Mouse (Mus musculus) megakaryocyte progenitor cell, adult 5-6 weeks (primary cell): ENCODE measurements around the gene Tnpo1. TPM values are rescaled to one million over a fixed set of nuclear protein-coding genes. Genes with fewer than 3 reads are reported as not detected.

Experiments
- ATAC-seq: replicated peaks from 2 replicates; pipeline ENCODE4 v1.8.0; 2016; ENCODE audit warnings: mild to moderate bottlenecking, moderate TSS enrichment, inconsistent platforms; ENCODE audit not compliant: poor library complexity
- total RNA-seq, 2 experiments: library from RNA; stranded (forward) in 1 of 2; stranded (reverse) in 1 of 2; fragments of 157-497, 149-512 nt in 1 of 2; fragments of 200-1000 nt in 1 of 2; gene quantifications; 2 replicates each; pipeline versions ENCODE4 v1.2.3 to v1.2.4; 2015 to 2017

Gene Tnpo1
- total RNA-seq, 2 experiments from 2014 or later = 108 to 119 TPM

DNA sequence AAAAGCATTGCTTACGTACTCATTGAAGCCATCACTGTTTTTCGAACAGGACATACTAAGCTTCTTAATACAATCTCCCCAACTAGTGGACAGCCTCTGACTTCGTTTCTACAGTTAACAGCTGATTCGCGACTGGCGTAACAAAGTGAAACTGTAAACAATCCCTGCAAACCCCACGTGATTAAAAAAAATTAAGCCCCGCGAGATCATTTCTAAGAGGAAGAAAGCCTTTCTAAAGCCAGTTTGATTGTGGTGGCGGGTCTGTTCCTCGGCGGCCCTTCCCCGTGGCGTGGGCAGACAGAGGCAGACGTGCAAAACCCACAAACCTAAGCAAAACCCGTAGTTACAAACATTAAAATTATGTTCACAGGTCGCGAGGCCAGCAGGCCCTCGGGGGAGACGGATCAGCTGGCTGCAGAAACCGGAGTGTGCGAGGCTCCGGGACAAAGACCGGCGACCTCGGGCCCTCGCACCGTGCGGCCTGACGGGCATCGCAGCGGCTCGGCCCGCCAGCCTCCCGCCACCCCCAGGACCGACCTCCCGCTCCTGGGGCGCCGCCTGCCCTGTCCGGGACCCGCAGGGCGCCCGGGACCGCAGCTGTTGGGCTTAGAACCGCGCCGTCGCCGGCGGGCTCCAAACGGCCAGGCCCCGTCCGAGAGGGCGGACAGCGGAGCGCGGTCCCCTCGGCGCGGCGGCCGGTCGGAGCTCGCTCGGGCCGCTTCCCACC lies 535 bp downstream of the Tnpo1 start:
- ATAC-seq = peak; percentile 66

DNA sequence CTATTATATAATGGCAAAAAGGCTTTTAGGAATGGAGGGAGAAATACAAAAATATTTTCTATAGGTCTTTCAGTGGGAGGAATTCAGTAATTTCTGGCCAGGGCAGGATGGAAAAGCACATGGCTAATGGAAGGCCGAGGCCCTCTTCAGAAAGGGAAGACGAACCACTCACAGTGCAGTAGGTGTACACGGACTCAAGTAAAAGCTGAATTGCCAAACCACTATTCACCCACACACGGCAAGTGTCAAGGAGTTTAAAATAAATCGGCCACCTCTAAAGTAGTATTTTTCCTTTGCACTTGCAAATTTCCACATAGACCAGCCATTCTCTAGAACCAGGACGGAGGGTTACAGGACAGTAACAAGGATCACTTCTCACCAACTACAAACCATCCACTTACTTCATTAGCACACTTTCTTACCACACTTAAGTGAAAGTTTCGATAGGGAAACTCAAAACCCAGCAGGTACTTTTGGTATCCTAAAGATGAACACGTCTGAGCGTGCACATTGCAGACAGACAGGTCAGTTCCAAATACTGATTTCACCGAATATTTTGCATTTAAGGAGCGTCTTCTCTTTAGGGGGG lies 1.2 kb downstream of the Tnpo1 start:
- ATAC-seq = peak; percentile 4; the same call in 1 of the 2 replicates

DNA sequence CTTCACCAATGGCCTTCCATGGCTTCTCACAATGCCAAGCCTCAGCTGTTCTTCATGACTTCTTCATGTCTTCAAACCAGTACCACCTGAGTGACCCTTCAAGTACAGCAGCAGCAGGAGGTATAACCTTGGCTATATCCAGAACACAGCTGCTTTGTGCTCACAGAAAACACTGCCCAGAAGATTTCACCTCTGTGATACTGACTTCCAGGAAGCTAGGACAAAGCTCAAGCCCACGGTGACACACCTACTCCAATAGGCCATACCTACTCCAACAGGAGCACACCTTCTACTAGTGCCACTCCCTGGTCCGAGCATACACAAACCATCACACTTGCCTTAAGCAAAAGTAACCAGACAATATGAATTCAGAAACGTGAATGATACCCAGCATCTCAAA lies 3.4 kb downstream of the Tnpo1 start:
- ATAC-seq = no peak

DNA sequence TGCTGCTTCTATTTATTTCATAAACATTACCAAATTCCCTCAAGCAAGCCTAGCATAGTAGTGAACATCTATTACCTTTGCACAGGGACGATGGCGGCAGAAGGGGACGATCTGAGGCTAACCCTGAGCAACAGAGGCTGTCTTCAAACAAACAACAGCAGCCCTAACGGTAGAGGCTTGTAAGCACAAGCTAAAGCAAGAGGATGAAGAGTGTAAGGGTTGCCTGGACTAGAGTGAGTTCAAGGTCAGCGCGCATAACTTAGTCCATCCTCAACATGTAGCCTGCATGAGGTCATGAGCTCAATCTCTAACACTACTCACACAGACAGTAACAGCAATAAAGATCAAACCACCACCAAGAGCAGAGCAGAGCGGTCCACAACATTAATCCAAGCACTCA lies 4.9 kb downstream of the Tnpo1 start:
- ATAC-seq = no peak

DNA sequence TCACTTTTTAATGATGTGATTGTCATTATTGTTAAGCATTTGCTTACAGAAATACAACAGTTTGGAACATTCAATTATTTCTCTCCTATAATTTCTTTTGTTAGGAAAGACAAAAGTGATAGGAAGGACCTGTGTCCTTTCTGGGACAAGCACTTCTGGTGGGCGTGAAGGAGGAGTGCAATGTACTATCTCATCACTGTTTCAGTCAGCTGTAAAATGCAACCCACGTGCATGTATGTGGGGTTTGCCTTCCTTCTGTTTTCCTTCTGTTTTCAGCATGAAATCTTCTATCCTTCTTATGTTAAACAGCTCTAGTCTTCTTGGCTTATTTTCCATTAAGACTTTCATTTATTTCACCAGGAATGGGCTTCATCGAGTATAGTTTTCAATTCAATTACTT lies 5.9 kb downstream of the Tnpo1 start:
- ATAC-seq = no peak

DNA sequence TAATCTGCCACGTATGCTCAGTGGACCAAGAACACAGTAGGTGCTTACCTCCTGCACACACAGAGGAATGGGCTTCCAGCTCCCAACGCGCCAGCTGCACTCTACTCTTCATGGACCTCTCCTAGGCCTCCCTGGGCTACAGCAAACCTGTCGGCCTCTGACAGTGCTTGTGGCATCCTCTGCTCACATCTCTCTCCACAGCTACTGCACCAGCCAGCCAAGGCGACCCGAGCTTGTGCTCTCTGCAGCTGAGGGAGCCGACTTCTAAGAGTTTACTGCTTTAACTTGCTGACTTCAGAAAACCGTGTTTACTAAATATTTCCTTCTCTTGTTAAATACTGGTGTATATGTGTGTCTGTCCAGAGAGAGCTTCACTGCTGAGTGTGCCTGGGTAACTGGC lies 6.5 kb downstream of the Tnpo1 start:
- ATAC-seq = no peak

DNA sequence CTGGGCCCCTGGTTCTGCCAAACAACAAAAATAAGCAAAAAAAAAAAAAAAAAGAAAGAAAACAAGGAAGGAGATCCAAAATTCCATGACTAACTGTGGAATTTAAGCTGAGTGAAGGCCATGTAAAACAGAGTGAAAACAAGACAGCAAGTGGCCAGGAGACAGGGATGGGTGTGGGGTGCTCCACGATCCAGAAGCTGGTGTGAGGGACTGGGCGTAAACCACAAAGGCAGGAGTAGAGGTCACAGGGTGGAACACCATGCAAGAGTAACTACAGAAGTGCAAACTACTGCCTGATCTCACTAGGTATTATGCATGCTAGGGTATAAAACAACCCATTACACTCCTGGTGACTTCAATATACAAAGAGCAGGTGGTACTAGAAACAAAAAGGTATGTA lies 8.3 kb downstream of the Tnpo1 start:
- 0 out of 2 replicates have a peak, but pooled peaks have one; percentile 23 for ATAC-seq

DNA sequence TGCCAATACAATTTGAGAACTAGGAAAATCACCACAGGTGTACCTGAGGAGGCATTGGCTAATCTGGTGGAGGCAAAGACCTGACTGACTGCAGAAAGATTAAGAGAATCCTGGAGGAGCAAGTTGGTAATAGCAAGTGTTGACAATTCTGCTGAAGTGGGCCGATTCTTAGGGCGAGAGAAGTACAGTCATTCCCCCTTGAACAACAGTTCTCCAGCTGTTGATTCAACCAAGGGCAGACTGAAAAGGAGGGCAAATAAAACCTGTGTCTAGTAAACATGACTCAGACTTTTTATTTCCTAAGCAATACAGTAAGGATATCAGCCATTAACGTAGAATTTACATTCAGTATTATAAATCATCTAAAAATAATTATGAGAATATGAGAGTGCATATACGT lies 10.6 kb downstream of the Tnpo1 start:
- ATAC-seq = no peak

DNA sequence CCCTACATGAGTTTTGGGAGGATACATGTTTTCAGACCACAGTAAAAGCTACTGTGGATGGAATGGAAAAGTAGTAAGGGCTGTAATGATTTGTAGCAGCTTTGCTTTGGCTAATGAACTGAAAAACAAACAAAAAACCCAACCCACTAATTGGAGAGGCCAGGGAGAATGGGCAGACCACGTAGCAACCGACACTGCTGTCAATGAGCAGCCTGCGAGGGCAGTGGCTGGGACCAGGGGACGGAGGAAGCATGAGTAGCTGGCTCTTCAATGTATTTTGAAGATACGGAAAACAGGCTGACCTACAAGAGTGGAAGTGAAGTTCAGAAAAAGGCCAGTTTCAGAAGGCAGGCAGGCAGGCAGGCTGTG lies 11.4 kb downstream of the Tnpo1 start:
- no peak for ATAC-seq

DNA sequence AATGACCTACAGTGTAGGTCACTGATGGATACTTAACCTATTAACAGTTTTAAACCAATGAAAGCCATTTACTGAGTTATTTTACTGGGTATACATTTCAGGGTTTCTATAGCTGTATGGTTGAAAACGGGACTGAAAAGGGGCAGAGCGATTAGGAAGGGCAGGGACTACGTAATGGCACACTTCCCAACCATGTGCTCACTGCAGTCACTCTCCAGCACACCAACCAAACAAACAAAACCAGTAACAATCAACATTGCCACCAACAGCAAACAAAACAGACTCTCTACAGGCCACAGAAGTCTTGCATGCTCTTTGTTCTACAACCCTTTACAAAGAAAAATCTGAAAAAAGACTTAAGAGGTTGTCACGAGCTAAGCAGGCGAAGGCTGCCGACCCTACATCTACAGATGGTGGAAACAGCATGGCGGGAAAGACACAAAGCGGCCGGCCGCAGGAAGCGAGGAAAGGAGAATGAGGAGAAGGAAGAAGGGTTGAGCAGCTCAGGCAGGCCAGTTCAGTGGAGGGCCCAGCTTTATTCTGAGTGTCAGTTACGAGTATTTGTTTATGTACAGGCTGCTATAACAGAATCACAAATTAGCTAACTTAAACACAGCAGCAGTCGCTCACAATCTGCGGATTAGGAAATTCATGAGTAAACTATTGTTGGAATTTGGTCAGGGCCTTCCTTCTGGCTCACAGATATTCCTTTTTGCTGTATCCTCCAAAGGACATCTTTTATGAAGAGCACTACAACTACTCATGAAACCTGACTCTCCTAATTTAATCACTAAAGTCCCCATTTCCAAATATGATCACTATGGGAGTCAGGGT lies 12.0 kb downstream of the Tnpo1 start:
- ATAC-seq = no peak

DNA sequence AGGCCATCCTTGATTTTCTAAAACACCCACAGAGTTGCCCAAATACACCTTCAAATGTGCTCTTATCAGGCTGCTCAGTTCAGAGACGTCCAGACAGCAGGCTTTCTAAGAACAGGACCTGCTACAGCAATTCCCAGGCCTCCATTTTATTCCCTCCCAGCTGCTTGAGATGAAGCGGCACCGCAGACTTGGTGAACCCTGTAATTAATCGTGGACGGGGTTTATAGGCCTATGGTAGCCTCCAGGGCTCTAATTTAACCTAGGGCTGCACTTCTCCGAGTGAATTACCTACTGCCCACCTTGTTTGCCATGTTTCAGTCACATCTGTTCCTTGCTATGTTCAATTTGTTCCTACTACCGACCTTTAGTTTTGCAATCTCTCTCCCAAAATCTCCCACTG lies 13.0 kb downstream of the Tnpo1 start:
- no peak for ATAC-seq

DNA sequence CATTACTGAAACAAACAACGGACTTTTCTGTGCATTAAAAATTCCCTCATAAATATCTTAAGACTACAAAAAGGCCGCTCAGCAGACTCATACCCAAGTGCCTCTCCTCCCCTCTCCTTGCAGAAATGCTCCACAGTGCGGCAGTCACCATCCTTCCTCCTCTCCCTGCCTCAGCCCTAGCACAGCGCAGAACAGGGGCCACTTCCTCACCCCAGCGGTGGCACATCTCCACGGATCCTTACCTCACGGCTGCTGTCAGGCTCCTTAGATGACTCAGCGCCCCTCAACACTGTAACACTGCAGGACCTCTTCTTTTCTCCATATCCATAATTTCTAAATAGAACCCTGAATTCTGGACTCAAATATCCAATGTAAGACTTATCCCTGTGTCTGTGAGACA lies 13.6 kb downstream of the Tnpo1 start:
- ATAC-seq = peak; percentile 98

DNA sequence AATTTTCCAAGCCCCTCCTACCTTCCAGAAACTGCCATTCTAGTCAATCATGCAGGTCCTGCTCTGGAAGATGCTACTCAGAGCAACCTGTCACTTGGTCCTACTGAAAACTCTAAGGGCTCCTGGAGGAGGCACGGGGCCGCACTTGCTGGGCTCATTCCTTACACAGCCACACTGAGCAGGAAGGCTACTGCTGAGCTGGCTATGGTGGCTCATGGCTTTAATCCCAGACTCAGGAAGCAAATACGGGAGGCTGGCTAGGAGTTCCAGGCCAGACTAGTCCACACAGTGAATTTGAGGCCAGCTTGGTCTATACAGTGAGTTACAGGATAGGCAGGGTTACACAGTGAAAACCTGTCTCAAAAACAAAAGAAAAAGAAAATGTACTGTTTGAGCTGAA lies 15.4 kb downstream of the Tnpo1 start:
- ATAC-seq = no peak

DNA sequence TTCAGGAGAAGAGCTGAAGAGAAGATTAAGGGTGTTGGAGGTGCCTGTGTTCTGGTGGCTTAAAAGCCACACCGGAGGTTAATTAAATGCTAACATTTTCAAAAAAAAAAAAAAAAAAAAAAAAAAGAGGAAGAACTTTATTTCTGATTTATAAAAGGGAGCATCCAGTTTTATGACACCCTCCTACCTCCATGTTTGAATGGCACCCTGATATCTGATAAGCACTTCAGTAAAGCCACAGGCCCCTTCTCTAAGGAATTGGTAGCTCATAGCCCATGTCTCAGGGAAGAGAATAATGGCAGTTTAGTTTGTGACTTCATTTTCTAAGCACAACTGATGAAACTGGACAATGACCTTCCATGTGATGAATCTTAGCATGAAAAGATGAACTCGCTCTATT lies 21.6 kb downstream of the Tnpo1 start:
- no peak for ATAC-seq

DNA sequence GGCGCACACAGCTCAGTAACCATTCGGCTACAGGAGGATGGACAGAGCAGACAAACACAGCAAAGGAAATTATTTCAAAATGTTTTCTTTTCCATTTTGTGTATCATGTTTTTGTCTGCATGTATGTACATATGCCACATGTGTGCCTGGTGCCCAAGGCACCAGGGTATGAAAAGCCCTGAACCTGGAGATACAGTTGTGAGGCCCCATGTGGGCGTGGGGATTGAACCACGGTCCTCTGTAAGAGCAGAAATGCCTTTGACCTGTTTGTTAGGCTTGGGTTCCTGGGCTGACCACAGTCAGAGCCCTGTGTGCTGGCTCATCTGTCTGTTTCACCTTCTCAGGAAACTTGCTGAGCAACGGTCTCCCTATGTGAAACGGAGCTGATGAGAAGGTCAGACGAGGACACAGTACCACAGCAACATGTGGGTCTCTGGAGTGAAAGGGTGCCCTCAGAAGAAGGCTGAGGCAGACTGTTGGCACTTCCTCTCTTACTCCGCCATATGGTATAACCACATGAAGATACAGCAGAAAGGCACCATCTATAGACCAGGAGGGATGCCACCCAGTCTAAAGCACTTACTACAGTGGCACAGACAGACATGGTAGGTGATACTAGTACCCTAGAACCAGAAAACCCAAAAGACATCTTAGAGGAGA lies 23.7 kb downstream of the Tnpo1 start:
- peak; percentile 91 for ATAC-seq

DNA sequence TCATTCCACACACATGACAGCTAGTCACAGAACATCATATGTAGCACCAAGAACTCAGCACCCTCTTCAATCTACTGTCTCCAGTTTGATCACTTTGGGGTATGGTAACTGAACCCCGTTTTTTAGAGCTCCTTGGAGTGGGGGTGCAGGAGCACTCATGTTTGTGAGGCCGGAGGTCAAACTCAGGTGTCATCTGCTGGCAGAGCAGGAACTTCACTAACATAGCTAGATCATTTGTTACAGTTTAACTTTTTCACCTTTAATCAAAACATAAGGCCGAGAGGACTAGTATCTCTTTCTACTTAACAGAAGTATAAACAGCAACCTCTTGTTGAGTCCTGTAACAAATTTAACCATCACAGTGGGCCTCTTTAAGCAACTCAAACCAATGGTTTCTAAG lies 26.6 kb downstream of the Tnpo1 start:
- ATAC-seq = no peak

DNA sequence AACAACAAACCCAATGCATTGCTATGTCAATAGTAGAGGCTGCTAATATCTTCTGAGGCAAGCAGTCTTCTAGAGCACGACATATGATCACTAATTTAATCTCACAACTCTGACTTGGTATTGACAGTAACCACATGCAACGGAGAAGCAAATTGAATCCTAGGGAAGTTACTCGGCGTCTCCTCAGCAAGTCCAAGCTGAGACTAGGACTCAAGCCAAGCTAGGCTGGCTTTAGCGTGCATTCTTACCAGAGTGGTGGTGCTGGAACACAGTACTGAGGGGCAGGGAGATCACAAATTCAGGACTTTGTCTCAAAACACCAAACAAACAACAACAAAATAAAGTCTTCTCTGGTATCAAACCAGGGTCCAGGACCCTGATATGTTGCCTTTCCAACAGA lies 28.6 kb downstream of the Tnpo1 start:
- no peak for ATAC-seq

DNA sequence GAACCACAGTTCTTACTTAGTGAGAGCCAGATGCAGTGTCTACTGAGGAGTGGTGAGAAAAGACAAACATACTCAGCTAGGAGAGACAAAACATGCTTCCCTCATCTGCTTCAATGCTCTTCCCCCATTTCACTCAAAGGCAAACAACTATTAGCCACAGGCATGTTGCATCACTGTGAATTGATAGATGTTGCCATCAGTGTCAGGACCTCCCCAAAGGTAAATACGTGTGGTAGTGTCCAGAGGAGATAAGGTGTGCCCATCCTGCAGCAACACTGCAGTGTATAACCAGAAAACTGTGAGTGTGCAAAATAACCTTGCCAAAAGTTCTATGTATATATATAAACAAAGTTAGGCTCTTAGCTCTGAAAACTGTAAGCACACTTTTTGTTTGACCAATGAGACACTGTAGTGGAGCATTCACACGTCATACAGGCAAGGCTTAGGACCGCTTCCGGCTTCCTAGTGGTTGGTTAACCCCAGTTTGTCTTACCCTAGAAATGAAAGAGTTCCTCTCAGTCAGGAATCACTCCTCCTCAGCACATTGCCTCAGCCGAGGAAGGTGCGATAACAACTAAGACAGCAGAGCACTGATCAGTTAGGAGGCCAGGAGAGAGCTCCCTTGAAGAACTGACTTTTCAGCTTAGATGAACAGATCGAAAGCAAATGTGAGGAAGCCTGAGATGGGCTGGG lies 29.6 kb downstream of the Tnpo1 start:
- peak; percentile 76 for ATAC-seq

DNA sequence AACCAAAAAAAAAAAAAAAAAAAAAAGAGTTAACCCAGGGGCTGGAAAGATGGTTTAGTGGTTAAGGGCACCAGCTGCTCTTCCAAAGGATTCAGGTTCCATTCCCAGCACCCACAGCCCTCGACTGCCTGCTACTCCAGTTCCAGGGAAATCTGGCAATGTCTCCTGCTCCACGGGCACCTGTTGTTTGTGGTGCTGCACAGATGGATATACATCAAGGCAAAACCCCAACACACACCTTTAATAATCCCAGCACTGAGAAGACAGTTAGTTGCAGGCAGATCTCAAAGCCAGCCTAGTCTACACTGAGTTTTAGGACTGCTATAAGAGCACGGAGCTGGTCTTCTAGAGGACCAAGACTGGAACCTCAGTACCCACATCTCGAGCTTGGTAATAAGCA lies 30.2 kb downstream of the Tnpo1 start:
- no peak for ATAC-seq

DNA sequence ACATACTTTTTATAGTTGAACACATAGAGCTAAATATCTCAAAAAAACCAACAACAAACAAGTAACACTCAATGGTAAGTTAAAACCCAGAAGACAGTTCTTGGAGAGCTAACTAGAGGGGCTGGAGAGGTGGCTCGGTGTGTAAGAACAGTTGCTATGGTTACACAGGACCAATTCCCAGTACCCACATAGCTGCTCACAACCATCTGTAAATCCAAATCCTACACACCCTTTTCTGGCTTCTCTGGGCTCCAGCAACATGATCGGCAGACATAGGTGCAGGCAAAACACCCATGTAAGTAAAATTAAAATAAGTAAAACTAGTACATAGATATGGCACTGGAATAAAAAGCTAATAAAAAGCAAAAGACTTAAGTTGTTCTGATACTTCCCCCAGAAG lies 31.3 kb downstream of the Tnpo1 start:
- no peak for ATAC-seq

DNA sequence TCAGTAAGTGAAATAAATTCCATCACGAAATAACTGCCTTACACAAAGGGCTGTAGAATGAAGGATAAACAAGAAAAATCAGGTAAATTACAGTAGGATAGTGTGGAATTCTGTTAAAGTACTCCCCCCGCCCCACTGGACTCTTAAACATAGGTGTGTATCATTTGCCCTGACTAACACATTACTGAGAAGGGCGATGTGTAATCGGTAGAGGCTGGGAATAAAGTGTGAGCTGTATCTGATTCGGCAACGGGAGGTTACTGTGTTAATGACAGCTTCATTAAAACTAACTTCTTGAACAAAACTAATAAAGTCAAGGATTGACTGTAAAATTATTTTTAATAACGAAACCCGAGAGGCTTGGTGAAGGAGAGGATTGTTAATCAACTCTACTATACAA lies 34.7 kb downstream of the Tnpo1 start:
- ATAC-seq = no peak
